Mouse (Mus musculus) heart, postnatal 0 days (tissue): ENCODE results near the gene Psmd13. TPM values are rescaled to one million over a fixed set of nuclear protein-coding genes. Genes with fewer than 3 reads are reported as not detected.
A peak's percentile ranks its signal among the peaks of the same experiment; 100 is the strongest.

ENCODE experiments used
- ATAC-seq: fragments of 200-750 bp; cut with Nextera tagmentation; 2 replicates; pipeline ENCODE4 v1.8.0; 2017; ENCODE audit warnings: low read depth, moderate number of reproducible peaks, moderate library complexity; ENCODE audit not compliant: insufficient read depth
- DNase-seq: peaks from one replicate; pipeline ENCODE4 v3.0.0-alpha.2; 2016; ENCODE audit warnings: low spot score
- H3K27ac ChIP-seq: fragments of 300-500 bp; sonication (generic); 2 replicates; pipeline ENCODE4 v1.5.1; 2014; ENCODE audit warnings: low read depth, mild to moderate bottlenecking
- H3K27me3 ChIP-seq: fragments of 300-500 bp; sonication (generic); 2 replicates; pipeline ENCODE4 v1.6.1; 2014; ENCODE audit warnings: low read length, mixed read lengths; ENCODE audit not compliant: control insufficient read depth, insufficient read depth
- H3K36me3 ChIP-seq: fragments of 300-500 bp; sonication (generic); replicated peaks from 2 replicates; pipeline ENCODE4 v1.6.1; 2014; ENCODE audit warnings: low read length, mixed read lengths; ENCODE audit not compliant: control insufficient read depth, insufficient read depth
- H3K4me1 ChIP-seq: fragments of 300-500 bp; sonication (generic); 2 replicates; pipeline ENCODE4 v1.6.1; 2014; ENCODE audit warnings: antibody characterized with exemption; ENCODE audit not compliant: control insufficient read depth, insufficient read depth
- H3K4me2 ChIP-seq: fragments of 300-500 bp; sonication (generic); 2 replicates; pipeline ENCODE4 v1.6.1; 2014; ENCODE audit warnings: low read depth, mild to moderate bottlenecking, low read length, moderate library complexity
- H3K4me3 ChIP-seq: fragments of 300-500 bp; sonication (generic); 2 replicates; pipeline ENCODE4 v1.5.1; 2014; ENCODE audit warnings: low read depth, low read length
- H3K9ac ChIP-seq: fragments of 300-500 bp; sonication (generic); replicated peaks from 2 replicates; pipeline ENCODE4 v1.6.1; 2014; ENCODE audit warnings: low read depth, low read length, mixed read lengths
- H3K9me3 ChIP-seq: fragments of 300-500 bp; sonication (generic); replicated peaks from 2 replicates; pipeline ENCODE4 v1.6.1; 2016; ENCODE audit warnings: low read length; ENCODE audit not compliant: control insufficient read depth
- CTCF ChIP-seq: IDR thresholded peaks from 2 replicates; pipeline ENCODE4 v1.5.1; 2016; ENCODE audit warnings: antibody characterized with exemption, control low read depth, low read depth
- EP300 ChIP-seq: IDR thresholded peaks from 2 replicates; pipeline ENCODE4 v1.6.1; 2016; ENCODE audit warnings: antibody characterized with exemption, low read depth
- WGBS: fragments of 180-500 bp; shearing (Covaris S2); extraction: QIAGEN DNeasy Blood & Tissue Kit; methylation state at CpG from one replicate; pipeline ENCODE4 v1.1.7; 2014; 5-methylcytosine and 5-hydroxymethylcytosine counted together
- polyA plus RNA-seq: library from polyadenylated mRNA; unstranded; fragments of >200 nt; fragmentation: Nextera tagmentation; extraction: Ambion mirVana; gene quantifications from 2 replicates; pipeline ENCODE4 v1.2.1, GENCODE M21; 2015
- total RNA-seq: library from RNA; depleted of rRNA; stranded (reverse); fragments of >200 nt; gene quantifications from 2 replicates; pipeline ENCODE4 v1.2.3, GENCODE M21; 2014; ENCODE audit warnings: low replicate concordance

Gene Psmd13
- total and polyA plus RNA-seq, 2 experiments from 2014 or later = 72.6 to 185 TPM

DNA sequence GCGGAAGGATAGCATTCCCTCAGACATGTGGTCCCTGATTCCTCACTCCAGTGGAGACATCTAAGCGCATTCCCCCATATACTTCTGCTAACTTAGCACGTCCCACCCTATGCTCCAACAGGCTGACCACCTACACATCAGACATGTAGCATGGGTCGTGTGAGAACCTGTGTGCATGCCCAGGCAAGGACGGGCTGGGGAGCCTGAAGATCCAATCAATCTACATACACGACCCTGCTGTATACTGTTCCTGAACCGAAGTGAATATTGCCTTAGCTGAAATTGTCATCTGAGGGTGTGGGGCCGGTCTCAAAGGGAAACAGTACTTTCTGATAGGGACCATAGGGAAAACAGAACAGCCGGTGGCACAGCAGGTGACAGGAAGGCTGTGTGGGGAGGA is 26.6 kb upstream of the Psmd13 start:
- H3K9ac ChIP-seq = peak overlapping the region; percentile 96
- H3K9me3 ChIP-seq = no peaks in the 10 kb centered on the region
- no peak for ATAC-seq
- H3K4me2 ChIP-seq = peak overlapping the region; percentile 80
- WGBS = 64% methylated on average over 9 of the region's 9 CpGs
- H3K27ac ChIP-seq = 0 out of 2 replicates have a peak overlapping the region, but pooled peaks have one; percentile 92
- DNase-seq = no peak
- peaks cover 20% of the 10 kb centered on the region for H3K4me1 ChIP-seq
- peaks cover 51% of the 10 kb centered on the region for H3K36me3 ChIP-seq
- H3K4me3 ChIP-seq = peak overlapping the region; percentile 91
- H3K27me3 ChIP-seq = no peaks in the 10 kb centered on the region
- TF ChIP-seq CTCF = no peak
- TF ChIP-seq EP300 = no peak

DNA sequence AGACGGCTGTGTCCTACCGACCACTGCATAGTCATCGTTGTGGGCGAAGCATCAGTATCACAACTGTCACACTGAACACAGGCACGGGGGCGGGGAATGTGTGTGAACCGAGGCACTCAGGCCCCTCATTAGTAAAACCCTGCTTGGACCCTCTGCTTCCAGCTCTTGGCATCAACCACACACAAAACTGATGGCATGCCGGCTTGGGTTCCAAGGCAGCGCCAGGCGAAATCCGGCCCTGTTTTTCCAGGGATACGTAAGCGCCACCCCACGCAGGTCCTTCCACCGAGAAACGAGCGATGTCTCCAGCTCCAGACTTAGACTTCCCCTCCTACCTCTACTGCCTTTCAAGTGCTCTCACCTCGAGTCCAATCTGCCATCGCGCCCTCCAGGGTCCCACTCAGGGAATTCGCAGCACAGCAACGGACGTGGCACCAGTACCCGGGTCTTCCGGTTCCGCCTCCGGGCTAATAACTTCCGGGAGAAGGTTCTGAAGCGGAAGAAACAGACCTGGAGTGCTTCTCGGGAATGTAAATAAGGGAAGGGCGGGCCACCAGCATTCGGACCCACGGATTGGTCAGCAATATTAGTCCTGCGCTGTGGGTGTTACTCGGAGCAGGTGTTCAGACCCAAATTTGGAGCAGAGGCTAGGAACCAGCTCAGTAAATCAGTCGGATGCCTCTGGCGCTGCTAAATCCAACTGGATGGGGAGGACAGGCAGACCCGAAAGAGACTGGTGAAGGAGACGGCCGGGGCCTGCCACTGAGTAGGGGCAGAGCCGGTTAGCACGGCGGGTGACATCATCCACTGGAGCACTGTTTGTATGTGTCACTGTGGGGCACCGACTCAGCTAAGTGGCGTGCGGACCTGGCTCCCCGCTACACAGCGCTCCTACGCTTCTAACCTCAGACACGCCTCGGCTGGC is 25.6 kb upstream of the Psmd13 start, which contains the start of gene Gm45785:
TSS of gene Gm45785 (minus strand) at position 472 of the 925 bp plus-strand sequence.
- ATAC-seq (peak; percentile 80), DNase-seq (peak; percentile 95)
- H3K4me2 ChIP-seq = peak within 1 kb of the TSS; percentile 80
- WGBS = under 1% methylated on average over 51 of the region's 51 CpGs
- H3K9ac ChIP-seq = peak within 1 kb of the TSS; percentile 96
- H3K9me3 ChIP-seq = no peaks in the 10 kb centered on the region
- peak within 1 kb of the TSS; percentile 92 for H3K27ac ChIP-seq
- H3K4me1 ChIP-seq = peaks cover 20% of the 10 kb centered on the region
- no peaks in the 10 kb centered on the region for H3K27me3 ChIP-seq
- peaks cover 60% of the 10 kb centered on the region for H3K36me3 ChIP-seq
- TF ChIP-seq CTCF (no peak), EP300 (0 out of 2 replicates have a peak, but pooled peaks have one; percentile 51)
- H3K4me3 ChIP-seq = peak within 1 kb of the TSS; percentile 91

DNA sequence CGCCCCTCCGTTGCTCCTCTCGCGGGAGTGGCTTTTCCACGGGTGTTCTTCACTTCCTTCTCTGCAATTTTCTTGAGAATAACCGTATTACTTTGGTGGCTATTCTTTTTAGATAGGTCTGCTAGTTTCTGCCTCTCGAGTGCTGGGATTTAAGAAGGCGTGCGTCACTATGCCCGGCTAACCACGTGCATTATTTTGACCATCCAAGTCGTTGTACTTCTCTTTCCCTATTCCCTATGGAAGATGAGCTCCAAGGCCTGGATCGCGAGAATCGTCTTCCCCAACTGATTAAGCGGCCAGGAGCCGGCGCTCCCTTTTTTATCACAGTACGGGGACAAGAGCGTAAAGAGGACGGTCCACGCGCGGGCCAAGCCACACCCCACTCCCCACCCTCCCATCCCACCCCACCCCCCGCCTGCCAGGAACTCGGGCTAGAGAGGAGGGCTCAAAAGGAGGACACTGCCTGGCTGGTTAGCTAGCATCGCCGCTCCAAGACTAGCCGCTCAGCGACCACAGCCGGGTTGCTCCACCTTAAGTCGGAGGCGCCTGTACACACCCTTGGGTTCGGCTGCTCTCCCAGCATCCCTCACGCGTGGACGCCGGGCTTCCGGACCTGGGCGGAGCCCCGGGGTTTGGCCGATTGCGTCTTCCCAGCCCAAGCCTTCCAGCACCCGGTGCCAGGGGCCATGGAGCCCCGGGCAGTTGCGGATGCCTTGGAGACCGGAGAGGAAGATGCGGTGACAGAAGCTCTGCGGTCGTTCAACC is 24.8 kb upstream of the Psmd13 start, which contains the start of gene Ric8a:
TSS of gene Ric8a (plus strand) at position 173 of the 765 bp plus-strand sequence.
- H3K4me3 ChIP-seq = peak within 1 kb of the TSS; percentile 91
- TF ChIP-seq EP300 (no peak), CTCF (no peak)
- H3K27ac ChIP-seq = peak within 1 kb of the TSS; percentile 92
- peaks cover 62% of the 10 kb centered on the region for H3K36me3 ChIP-seq
- peak; percentile 76 for DNase-seq
- peaks cover 20% of the 10 kb centered on the region for H3K4me1 ChIP-seq
- H3K9me3 ChIP-seq = no peaks in the 10 kb centered on the region
- ATAC-seq = peak; percentile 84
- peak within 1 kb of the TSS; percentile 96 for H3K9ac ChIP-seq
- peak within 1 kb of the TSS; percentile 80 for H3K4me2 ChIP-seq
- 1% methylated on average over 50 of the region's 50 CpGs for WGBS
- H3K27me3 ChIP-seq = no peaks in the 10 kb centered on the region

DNA sequence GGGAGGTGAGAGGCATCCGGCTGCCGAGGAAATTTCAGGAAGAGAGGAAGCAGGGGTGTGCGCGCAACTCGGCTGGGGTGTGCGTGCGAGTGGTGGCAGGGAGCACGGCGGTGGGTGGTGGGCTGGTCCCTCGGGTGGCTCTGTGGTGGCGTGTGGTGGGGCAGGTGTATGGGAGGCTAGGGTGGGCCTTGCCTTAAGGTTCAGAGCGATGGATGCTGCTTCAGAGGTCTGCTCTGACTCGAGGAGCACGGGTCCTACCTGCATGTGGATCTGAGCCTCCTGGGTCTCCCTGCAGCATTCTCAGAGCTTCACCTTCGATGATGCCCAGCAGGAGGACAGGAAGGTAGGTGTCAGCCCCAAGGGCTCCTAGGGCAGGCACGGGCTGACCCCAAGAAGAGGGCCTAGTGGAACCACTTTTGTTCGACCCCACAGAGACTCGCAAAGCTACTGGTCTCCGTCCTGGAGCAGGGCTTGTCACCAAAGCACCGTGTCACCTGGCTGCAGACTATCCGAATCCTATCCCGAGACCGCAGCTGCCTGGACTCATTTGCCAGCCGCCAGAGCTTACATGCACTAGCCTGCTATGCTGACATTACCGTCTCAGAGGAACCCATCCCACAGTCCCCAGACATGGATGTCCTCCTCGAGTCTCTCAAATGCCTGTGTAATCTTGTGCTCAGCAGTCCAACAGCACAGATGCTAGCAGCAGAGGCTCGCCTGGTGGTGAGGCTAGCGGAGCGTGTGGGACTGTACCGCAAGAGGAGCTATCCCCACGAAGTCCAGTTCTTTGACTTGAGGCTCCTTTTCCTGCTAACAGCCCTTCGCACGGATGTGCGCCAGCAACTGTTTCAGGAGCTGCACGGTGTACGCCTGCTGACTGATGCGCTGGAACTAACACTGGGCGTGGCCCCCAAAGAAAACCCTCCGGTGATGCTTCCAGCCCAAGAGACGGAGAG is 23.9 kb upstream of the Psmd13 start, which contains the start of gene Bet1l:
TSS of gene Bet1l (minus strand) at position 28 of the 956 bp plus-strand sequence.
- peaks cover 20% of the 10 kb centered on the region for H3K4me1 ChIP-seq
- peak within 1 kb of the TSS; percentile 80 for H3K4me2 ChIP-seq
- TF ChIP-seq CTCF = no peak
- TF ChIP-seq EP300 = no peak
- 26% methylated on average over 40 of the region's 40 CpGs for WGBS
- H3K27me3 ChIP-seq = no peaks in the 10 kb centered on the region
- ATAC-seq (peak; percentile 8; the same call in 1 of the 2 replicates), DNase-seq (no peak)
- peak within 1 kb of the TSS; percentile 96 for H3K9ac ChIP-seq
- peak within 1 kb of the TSS; percentile 92 for H3K27ac ChIP-seq
- peaks cover 62% of the 10 kb centered on the region for H3K36me3 ChIP-seq
- H3K9me3 ChIP-seq = no peaks in the 10 kb centered on the region
- H3K4me3 ChIP-seq = peak within 1 kb of the TSS; percentile 91
